Mouse (Mus musculus) kidney, adult 2 months (tissue): ENCODE data around the gene Cd247.

ENCODE experiments used
- CTCF ChIP-seq: fragments of 200-500 bp; conservative IDR thresholded peaks from 2 replicates; pipeline ENCODE4 v1.5.1; 2011; ENCODE audit warnings: low read depth, mild to moderate bottlenecking, control low read depth, low read length, moderate library complexity, mixed read lengths; ENCODE audit not compliant: insufficient read depth, insufficient read length
- POLR2A ChIP-seq: fragments of 200-500 bp; IDR thresholded peaks from one replicate; pipeline ENCODE4 v1.6.1; 2011; ENCODE audit warnings: low read depth, low read length, control low read depth

DNA sequence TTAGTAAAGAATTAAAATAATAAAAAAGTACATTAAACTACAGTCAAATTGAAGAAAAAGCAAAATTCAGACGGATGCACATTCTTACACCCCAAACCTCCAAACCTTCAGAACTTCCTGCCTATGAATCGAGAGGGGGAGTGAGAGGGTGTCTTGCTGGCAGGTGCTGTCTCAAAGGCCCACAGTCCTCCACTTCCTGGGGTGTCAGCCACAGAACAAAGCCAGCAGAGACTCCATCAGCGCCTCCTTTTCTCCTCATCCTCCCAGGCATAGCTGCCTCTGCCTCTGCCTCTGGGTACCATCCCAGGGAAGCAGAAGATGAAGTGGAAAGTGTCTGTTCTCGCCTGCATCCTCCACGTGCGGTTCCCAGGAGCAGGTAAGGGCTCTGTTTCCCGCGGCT lies at the start of gene Cd247:
- TF ChIP-seq POLR2A (no peak), CTCF (no peak)
